Mouse (Mus musculus) ovary, postnatal 14 days (tissue): ENCODE results near the gene Bcl2a1b.
"Not testable (repeated sequence)": the region's sequence is repeated elsewhere in the genome, so short reads cannot be mapped to it uniquely, and the experiment has no call there.

ENCODE experiments used
- DNase-seq: peaks from one replicate; pipeline ENCODE4 v3.0.0; 2022; ENCODE audit warnings: low spot score

The Bcl2a1b gene

GRCm38 (mm10) chr9:89240516-89241019 lies 41.6 kb downstream of the Bcl2a1b start:
- not testable (repeated sequence) for DNase-seq

GRCm38 (mm10) chr9:89253400-89253799 lies 54.4 kb downstream of the Bcl2a1b start:
- DNase-seq, result no peak

- DNase-seq, result no peak
Measured at GRCm38 (mm10) chr9:89256556-89257335, 57.7 kb downstream of the Bcl2a1b start.
